Mouse (Mus musculus) thymus, adult 2 months (tissue): ENCODE data around the gene Gm36210.

Source experiments
- CTCF ChIP-seq: fragments of 200-500 bp; IDR thresholded peaks from 2 replicates; pipeline ENCODE4 v1.5.1; 2012; ENCODE audit warnings: mild to moderate bottlenecking, control low read depth, low read length, moderate library complexity, borderline replicate concordance; ENCODE audit not compliant: control insufficient read depth, poor library complexity, insufficient read depth; ENCODE audit errors: extremely low read depth
- POLR2A ChIP-seq: fragments of 200-500 bp; IDR thresholded peaks from 2 replicates; pipeline ENCODE4 v1.6.1; 2012; ENCODE audit warnings: mild to moderate bottlenecking, low read length, control low read depth, moderate library complexity; ENCODE audit not compliant: control insufficient read depth, poor library complexity, insufficient read depth; ENCODE audit errors: extremely low read depth

GRCm38 (mm10) chr7:4898851-4899648, 7.3 kb downstream of the Gm36210 start:
- TF ChIP-seq CTCF (no peak), POLR2A (no peak)
